Mouse (Mus musculus): ENCODE measurements around the gene Pcsk5. TPM values are rescaled to one million over a fixed set of nuclear protein-coding genes. Genes with fewer than 3 reads are reported as not detected.

Gene Pcsk5
- polyA plus RNA-seq, 1 experiment from 2014 or later: 24.0 TPM

DNA sequence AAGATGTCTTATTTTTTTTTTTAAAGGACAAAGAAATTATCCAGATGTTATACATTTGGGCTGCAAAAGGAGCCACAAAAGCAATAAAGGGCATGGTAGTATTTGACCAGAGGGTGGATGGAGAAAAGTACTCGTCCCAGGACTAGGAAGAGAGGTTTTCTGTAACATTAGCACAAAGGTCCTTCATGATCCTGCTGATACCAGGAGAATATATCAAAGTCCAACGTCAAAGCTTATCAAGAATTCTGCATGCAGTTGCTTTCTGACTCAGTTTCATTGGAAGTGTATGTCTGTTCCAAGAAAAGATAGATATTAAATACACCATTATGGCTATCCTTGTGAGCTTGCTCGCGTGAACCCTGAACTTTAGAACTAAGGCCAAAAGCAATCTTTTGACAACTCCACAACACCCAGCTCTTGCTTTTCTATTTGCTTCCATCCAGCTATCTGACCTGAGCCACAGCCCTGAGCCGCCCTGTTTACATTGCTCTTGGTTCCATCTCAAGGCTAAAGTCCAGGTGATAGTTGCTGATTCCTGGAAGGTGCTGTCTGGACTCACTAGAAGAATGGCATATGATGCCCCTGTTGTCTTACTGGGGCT lies 426.9 kb downstream of the Pcsk5 start:
- 83% methylated on average over 5 of the region's 5 CpGs for WGBS
- no peak for ATAC-seq (ENCODE audit: low read depth)

DNA sequence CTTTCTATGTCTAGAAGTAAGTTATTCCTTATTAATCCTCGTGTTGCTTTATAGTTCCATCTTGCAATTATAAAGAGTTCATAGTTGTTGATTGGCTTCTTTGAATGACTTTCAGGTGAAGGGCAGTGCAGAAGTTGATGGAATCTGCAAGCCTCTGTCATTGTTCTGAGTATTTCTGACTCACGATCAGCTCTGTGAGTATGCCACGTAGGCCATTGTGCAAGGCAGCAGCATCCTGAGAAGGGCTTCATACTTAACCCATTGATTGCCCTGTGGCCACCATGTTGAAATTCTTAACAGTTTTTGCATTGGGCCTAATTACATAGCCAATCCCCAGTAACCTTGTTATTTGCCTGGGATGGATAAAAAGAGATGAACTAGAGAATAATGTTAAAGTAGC lies 428.1 kb downstream of the Pcsk5 start:
- Histone ChIP-seq H3K4me2 (ENCODE audit: low read depth, low read length) (no peak overlapping the region), H3K4me3 (ENCODE audit: low read depth, low read length) (no peak overlapping the region), H3K27me3 (replicated peaks; ENCODE audit: control insufficient read depth, insufficient read depth, low read length) (no peaks in the 10 kb centered on the region), H3K9me3 (ENCODE audit: control insufficient read depth, low read length) (peaks cover 7% of the 10 kb centered on the region; the same call in 1 of the 2 replicates), H3K4me1 (ENCODE audit: control insufficient read depth, insufficient read depth, low read length) (no peaks in the 10 kb centered on the region), H3K27ac (replicated peaks; ENCODE audit: low read depth, low read length) (no peak overlapping the region), H3K9ac (ENCODE audit: low read depth, low read length) (no peak overlapping the region), H3K36me3 (ENCODE audit: control insufficient read depth, insufficient read depth, low read length) (no peaks in the 10 kb centered on the region)
- WGBS: 65% methylated on average over 3 of the region's 3 CpGs
- no peak for ATAC-seq (ENCODE audit: low read depth)
- no peak for DNase-seq (ENCODE audit: low spot score)

More for the DNA sequence above, 426.9 kb downstream of the Pcsk5 start:
- Histone ChIP-seq H3K9ac (ENCODE audit: low read depth, low read length) (no peak overlapping the region), H3K9me3 (ENCODE audit: control insufficient read depth, low read length) (peaks cover 7% of the 10 kb centered on the region; the same call in 1 of the 2 replicates), H3K4me2 (ENCODE audit: low read depth, low read length) (no peak overlapping the region), H3K4me3 (ENCODE audit: low read depth, low read length) (no peak overlapping the region), H3K36me3 (ENCODE audit: control insufficient read depth, insufficient read depth, low read length) (no peaks in the 10 kb centered on the region), H3K4me1 (ENCODE audit: control insufficient read depth, insufficient read depth, low read length) (no peaks in the 10 kb centered on the region), H3K27ac (replicated peaks; ENCODE audit: low read depth, low read length) (no peak overlapping the region), H3K27me3 (replicated peaks; ENCODE audit: control insufficient read depth, insufficient read depth, low read length) (no peaks in the 10 kb centered on the region)
- DNase-seq (ENCODE audit: low spot score): no peak

DNA sequence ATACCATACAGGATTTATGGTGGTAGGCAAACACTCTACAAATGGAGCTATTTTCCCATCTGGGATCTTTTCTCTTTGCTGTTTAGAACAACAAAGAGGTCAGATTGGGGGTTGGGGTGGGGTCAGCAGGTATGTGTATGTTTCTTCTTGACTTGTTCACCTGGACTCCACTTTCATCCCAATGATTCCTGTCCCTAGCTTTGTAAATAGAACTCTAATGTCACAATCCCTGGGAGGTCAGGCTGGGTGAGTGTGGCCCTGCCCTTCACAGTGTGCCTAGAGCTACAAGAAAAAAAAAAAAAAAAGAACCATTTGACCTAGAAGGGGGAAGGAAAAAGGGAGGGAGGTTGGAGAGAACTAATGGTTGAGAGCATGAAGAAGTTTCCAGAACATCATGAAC lies 428.8 kb downstream of the Pcsk5 start:
- Histone ChIP-seq H3K27ac (replicated peaks; ENCODE audit: low read depth, low read length) (no peak overlapping the region), H3K9ac (ENCODE audit: low read depth, low read length) (no peak overlapping the region), H3K9me3 (ENCODE audit: control insufficient read depth, low read length) (peaks cover 7% of the 10 kb centered on the region; the same call in 1 of the 2 replicates), H3K4me2 (ENCODE audit: low read depth, low read length) (no peak overlapping the region), H3K27me3 (replicated peaks; ENCODE audit: control insufficient read depth, insufficient read depth, low read length) (no peaks in the 10 kb centered on the region), H3K4me3 (ENCODE audit: low read depth, low read length) (no peak overlapping the region), H3K4me1 (ENCODE audit: control insufficient read depth, insufficient read depth, low read length) (no peaks in the 10 kb centered on the region), H3K36me3 (ENCODE audit: control insufficient read depth, insufficient read depth, low read length) (no peaks in the 10 kb centered on the region)
- ATAC-seq (ENCODE audit: low read depth) (no peak), DNase-seq (ENCODE audit: low spot score) (no peak)

DNA sequence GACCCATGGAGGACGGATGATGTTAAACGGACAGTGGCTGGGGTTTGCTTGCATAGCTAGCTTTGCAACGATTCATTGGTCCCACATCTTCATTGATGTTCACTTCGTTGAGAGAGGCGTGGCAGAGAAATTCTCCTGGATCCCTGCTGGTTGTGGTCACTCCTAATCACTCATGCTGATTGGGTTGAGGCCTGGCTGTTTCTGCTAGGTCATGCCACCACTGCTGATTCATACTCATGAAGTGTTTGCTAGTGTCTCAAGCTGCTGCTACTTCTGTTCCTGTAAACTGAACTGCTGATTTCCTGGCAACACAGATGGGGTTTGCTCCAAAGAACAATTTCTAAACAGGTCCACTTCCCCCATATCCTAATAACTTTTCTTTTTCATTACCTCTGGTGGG lies 430.6 kb downstream of the Pcsk5 start:
- no peaks in the 10 kb centered on the region for H3K4me1 ChIP-seq (ENCODE audit: control insufficient read depth, insufficient read depth, low read length)
- H3K4me3 ChIP-seq (ENCODE audit: low read depth, low read length): no peak overlapping the region
- 94% methylated on average over 5 of the region's 5 CpGs for WGBS
- no peak overlapping the region for H3K27ac ChIP-seq (replicated peaks; ENCODE audit: low read depth, low read length)
- H3K9me3 ChIP-seq (ENCODE audit: control insufficient read depth, low read length): peaks cover 7% of the 10 kb centered on the region; the same call in 1 of the 2 replicates
- H3K27me3 ChIP-seq (replicated peaks; ENCODE audit: control insufficient read depth, insufficient read depth, low read length): no peaks in the 10 kb centered on the region
- no peaks in the 10 kb centered on the region for H3K36me3 ChIP-seq (ENCODE audit: control insufficient read depth, insufficient read depth, low read length)
- H3K4me2 ChIP-seq (ENCODE audit: low read depth, low read length): no peak overlapping the region
- no peak overlapping the region for H3K9ac ChIP-seq (ENCODE audit: low read depth, low read length)
- ATAC-seq (ENCODE audit: low read depth) (no peak), DNase-seq (ENCODE audit: low spot score) (no peak)

DNA sequence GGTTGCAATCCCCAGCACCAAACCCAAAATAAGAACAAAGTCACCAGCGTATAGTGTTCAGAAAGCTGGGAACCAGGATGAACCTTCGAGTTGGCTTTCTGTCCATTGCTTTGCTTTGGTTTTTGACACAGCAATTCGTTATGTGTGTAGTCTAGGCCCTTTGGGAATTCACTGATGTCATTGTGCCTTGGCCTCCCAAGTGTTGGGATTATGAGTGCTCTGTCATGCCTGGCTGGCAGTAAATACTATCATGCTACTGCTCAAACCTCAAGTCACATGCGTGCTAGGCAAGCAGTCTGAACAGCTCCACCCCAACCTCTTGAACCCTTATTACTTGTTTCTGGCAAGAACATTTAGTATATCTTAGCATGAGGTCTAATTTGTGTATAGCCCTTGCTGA lies 434.3 kb downstream of the Pcsk5 start:
- no peak for ATAC-seq (ENCODE audit: low read depth)
- no peak overlapping the region for H3K4me3 ChIP-seq (ENCODE audit: low read depth, low read length)
- WGBS: 83% methylated on average over 4 of the region's 4 CpGs
- peaks cover 26% of the 10 kb centered on the region for H3K36me3 ChIP-seq (ENCODE audit: control insufficient read depth, insufficient read depth, low read length)
- H3K4me2 ChIP-seq (ENCODE audit: low read depth, low read length): no peak overlapping the region
- H3K9me3 ChIP-seq (ENCODE audit: control insufficient read depth, low read length): peaks cover 7% of the 10 kb centered on the region; the same call in 1 of the 2 replicates
- H3K27me3 ChIP-seq (replicated peaks; ENCODE audit: control insufficient read depth, insufficient read depth, low read length): no peaks in the 10 kb centered on the region
- H3K4me1 ChIP-seq (ENCODE audit: control insufficient read depth, insufficient read depth, low read length): no peaks in the 10 kb centered on the region
- DNase-seq (ENCODE audit: low spot score): no peak
- no peak overlapping the region for H3K27ac ChIP-seq (replicated peaks; ENCODE audit: low read depth, low read length)
- H3K9ac ChIP-seq (ENCODE audit: low read depth, low read length): no peak overlapping the region

DNA sequence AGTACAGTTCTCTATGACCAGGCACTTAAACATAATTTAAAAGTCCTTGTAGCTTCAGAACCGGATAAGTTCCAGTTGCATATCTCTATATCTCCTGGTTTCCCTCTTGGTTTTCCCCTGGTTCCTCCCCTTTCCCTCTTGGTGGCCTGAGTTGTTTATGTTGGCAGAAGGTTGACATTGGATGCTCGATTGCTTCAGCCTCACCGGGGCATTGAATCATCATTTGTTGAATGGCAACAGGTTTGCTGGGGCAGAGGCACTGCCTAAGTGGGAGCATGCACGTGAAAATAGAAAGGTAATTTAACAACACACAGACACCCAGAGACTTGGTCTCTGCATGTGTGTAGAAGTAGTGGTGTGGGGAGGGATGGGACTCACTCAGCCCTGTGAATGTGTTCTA lies 436.9 kb downstream of the Pcsk5 start:
- Histone ChIP-seq H3K36me3 (ENCODE audit: control insufficient read depth, insufficient read depth, low read length) (peaks cover 39% of the 10 kb centered on the region), H3K9me3 (ENCODE audit: control insufficient read depth, low read length) (no peaks in the 10 kb centered on the region), H3K9ac (ENCODE audit: low read depth, low read length) (no peak overlapping the region), H3K4me3 (ENCODE audit: low read depth, low read length) (no peak overlapping the region), H3K27ac (replicated peaks; ENCODE audit: low read depth, low read length) (no peak overlapping the region), H3K4me1 (ENCODE audit: control insufficient read depth, insufficient read depth, low read length) (no peaks in the 10 kb centered on the region), H3K27me3 (replicated peaks; ENCODE audit: control insufficient read depth, insufficient read depth, low read length) (no peaks in the 10 kb centered on the region), H3K4me2 (ENCODE audit: low read depth, low read length) (no peak overlapping the region)
- DNase-seq (ENCODE audit: low spot score) (no peak), ATAC-seq (ENCODE audit: low read depth) (no peak)
- 79% methylated on average over 4 of the region's 4 CpGs for WGBS

DNA sequence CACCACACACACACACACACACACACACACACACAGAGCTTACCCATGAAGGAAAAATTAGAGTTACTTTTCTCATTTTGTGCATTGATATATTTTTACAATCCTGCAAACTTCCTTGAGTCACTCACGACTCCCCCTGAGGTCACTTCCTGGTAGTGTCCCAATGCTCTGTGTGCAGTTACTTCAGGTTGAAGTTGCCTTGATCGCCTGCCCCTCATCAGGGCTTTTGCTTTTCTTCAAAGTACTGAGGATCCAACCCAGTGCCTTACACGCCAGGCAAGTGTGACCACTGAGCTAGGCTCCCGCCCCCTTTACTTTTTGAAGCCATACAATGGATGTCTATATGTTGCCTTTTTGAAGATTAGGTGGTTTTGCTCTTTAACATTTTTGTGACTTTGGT lies 437.5 kb downstream of the Pcsk5 start:
- no peak overlapping the region for H3K4me3 ChIP-seq (ENCODE audit: low read depth, low read length)
- no peak overlapping the region for H3K4me2 ChIP-seq (ENCODE audit: low read depth, low read length)
- no peaks in the 10 kb centered on the region for H3K9me3 ChIP-seq (ENCODE audit: control insufficient read depth, low read length)
- H3K27ac ChIP-seq (replicated peaks; ENCODE audit: low read depth, low read length): no peak overlapping the region
- DNase-seq (ENCODE audit: low spot score) (no peak), ATAC-seq (ENCODE audit: low read depth) (no peak)
- peaks cover 4% of the 10 kb centered on the region; the same call in 1 of the 2 replicates for H3K4me1 ChIP-seq (ENCODE audit: control insufficient read depth, insufficient read depth, low read length)
- H3K36me3 ChIP-seq (ENCODE audit: control insufficient read depth, insufficient read depth, low read length): peaks cover 39% of the 10 kb centered on the region
- H3K27me3 ChIP-seq (replicated peaks; ENCODE audit: control insufficient read depth, insufficient read depth, low read length): no peaks in the 10 kb centered on the region
- WGBS: 88% methylated on average over 4 of the region's 4 CpGs
- H3K9ac ChIP-seq (ENCODE audit: low read depth, low read length): no peak overlapping the region

DNA sequence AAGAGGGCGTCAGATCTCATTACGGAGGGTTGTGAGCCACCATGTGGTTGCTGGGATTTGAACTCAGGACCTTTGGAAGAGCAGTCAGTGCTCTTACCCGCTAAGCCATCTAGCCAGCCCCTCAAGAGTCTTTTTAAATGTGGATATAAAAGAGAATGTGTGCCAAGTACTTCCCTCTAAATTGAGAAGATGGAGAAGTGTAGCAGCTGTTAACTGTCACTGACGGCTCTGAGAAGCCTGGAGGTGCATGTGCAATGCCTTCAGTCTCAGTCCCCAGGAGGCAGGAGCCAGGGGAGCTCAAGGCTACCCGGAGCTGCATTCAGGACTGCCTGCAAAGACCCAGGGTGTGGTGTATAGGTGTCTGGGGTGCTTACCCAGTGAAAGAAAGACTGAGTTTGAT lies 439.5 kb downstream of the Pcsk5 start:
- ATAC-seq (ENCODE audit: low read depth) (no peak), DNase-seq (ENCODE audit: low spot score) (no peak)
- Histone ChIP-seq H3K36me3 (ENCODE audit: control insufficient read depth, insufficient read depth, low read length) (peaks cover 39% of the 10 kb centered on the region), H3K27me3 (replicated peaks; ENCODE audit: control insufficient read depth, insufficient read depth, low read length) (no peaks in the 10 kb centered on the region), H3K9ac (ENCODE audit: low read depth, low read length) (no peak overlapping the region), H3K27ac (replicated peaks; ENCODE audit: low read depth, low read length) (no peak overlapping the region), H3K4me1 (ENCODE audit: control insufficient read depth, insufficient read depth, low read length) (peaks cover 8% of the 10 kb centered on the region), H3K4me2 (ENCODE audit: low read depth, low read length) (no peak overlapping the region), H3K9me3 (ENCODE audit: control insufficient read depth, low read length) (no peaks in the 10 kb centered on the region), H3K4me3 (ENCODE audit: low read depth, low read length) (no peak overlapping the region)
- WGBS: 72% methylated on average over 5 of the region's 5 CpGs

DNA sequence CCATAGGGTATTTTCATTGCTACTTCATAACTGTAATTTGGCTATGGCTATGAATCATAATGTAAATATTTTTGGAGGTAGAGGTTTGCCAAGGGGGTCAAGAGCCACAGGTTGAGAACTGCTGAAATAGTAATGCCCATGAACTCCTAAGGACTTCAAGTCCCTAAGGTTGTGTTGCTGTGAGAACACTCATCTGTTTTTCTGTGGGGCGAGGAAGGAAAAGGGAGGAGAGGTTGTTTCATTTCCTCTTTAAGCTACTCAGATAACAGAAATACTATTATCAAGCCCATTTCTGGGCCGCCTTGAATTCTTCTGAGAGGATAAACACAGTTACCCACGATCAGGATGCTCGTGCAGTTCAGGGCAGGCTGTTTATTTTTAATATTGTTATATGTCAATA lies 440.6 kb downstream of the Pcsk5 start:
- H3K4me3 ChIP-seq (ENCODE audit: low read depth, low read length): no peak overlapping the region
- H3K27me3 ChIP-seq (replicated peaks; ENCODE audit: control insufficient read depth, insufficient read depth, low read length): no peaks in the 10 kb centered on the region
- no peak overlapping the region for H3K9ac ChIP-seq (ENCODE audit: low read depth, low read length)
- no peaks in the 10 kb centered on the region for H3K9me3 ChIP-seq (ENCODE audit: control insufficient read depth, low read length)
- H3K27ac ChIP-seq (replicated peaks; ENCODE audit: low read depth, low read length): no peak overlapping the region
- ATAC-seq (ENCODE audit: low read depth) (no peak), DNase-seq (ENCODE audit: low spot score) (no peak)
- peaks cover 39% of the 10 kb centered on the region for H3K36me3 ChIP-seq (ENCODE audit: control insufficient read depth, insufficient read depth, low read length)
- peaks cover 8% of the 10 kb centered on the region for H3K4me1 ChIP-seq (ENCODE audit: control insufficient read depth, insufficient read depth, low read length)
- WGBS: 85% methylated on average over 4 of the region's 4 CpGs
- no peak overlapping the region for H3K4me2 ChIP-seq (ENCODE audit: low read depth, low read length)
